Mouse (Mus musculus) MEL (cell line): Measurements from ENCODE around the gene Pkd1.
A peak's percentile ranks its signal among the peaks of the same experiment; 100 is the strongest.

Experiments
- CTCF ChIP-seq, 3 experiments: IDR thresholded peaks in 2 of 3; conservative IDR thresholded peaks in 1 of 3; 2 replicates each; pipeline ENCODE4 v1.5.1; 2011 to 2012; ENCODE audit warnings: low read length in 3 of 3, low read depth in 2 of 3, mild to moderate bottlenecking in 2 of 3, improper control_type of control experiment in 1 of 3, inconsistent platforms in 1 of 3, mixed read lengths in 1 of 3, moderate library complexity in 1 of 3; ENCODE audit not compliant: control insufficient read depth in 1 of 3, insufficient read depth in 1 of 3, poor library complexity in 1 of 3, severe bottlenecking in 1 of 3
- E2F4 ChIP-seq: IDR thresholded peaks from 2 replicates; pipeline ENCODE4 v1.6.1; 2011; ENCODE audit warnings: low read depth, low read length, improper control_type of control experiment, borderline replicate concordance
- HCFC1 ChIP-seq: IDR thresholded peaks from 2 replicates; pipeline ENCODE4 v1.6.1; 2012; ENCODE audit warnings: low read depth, mild to moderate bottlenecking, inconsistent platforms, low read length, improper control_type of control experiment, moderate library complexity
- MAFK ChIP-seq: IDR thresholded peaks from 2 replicates; pipeline ENCODE4 v1.6.1; 2011; ENCODE audit warnings: low read depth, mild to moderate bottlenecking, low read length, improper control_type of control experiment, borderline replicate concordance
- MEF2A ChIP-seq: IDR thresholded peaks from 2 replicates; pipeline ENCODE4 v1.6.1; 2014; ENCODE audit warnings: low read depth, mild to moderate bottlenecking, inconsistent platforms, low read length, improper control_type of control experiment; ENCODE audit not compliant: poor library complexity, insufficient replicate concordance, severe bottlenecking; ENCODE audit errors: extremely low read depth
- NELFE ChIP-seq: IDR thresholded peaks from 2 replicates; pipeline ENCODE4 v1.6.1; 2011; ENCODE audit warnings: low read depth, low read length, improper control_type of control experiment
- POLR2A ChIP-seq, 2 experiments: IDR thresholded peaks; 2 replicates each; pipeline ENCODE4 v1.6.1; 2011 to 2012; ENCODE audit warnings: low read length in 2 of 2, mild to moderate bottlenecking in 2 of 2, control low read depth in 1 of 2, improper control_type of control experiment in 1 of 2, low read depth in 1 of 2, moderate library complexity in 1 of 2; ENCODE audit not compliant: control insufficient read depth in 1 of 2, insufficient read depth in 1 of 2, poor library complexity in 1 of 2
- POLR2AphosphoS2 ChIP-seq: IDR thresholded peaks from 2 replicates; pipeline ENCODE4 v1.6.1; 2011; ENCODE audit warnings: low read length, improper control_type of control experiment
- RAD21 ChIP-seq: IDR thresholded peaks from 2 replicates; pipeline ENCODE4 v1.6.1; 2011; ENCODE audit warnings: mild to moderate bottlenecking, low read depth, low read length, improper control_type of control experiment
- RCOR1 ChIP-seq: IDR thresholded peaks from 2 replicates; pipeline ENCODE4 v1.6.1; 2012; ENCODE audit warnings: low read depth, mild to moderate bottlenecking, inconsistent platforms, low read length, improper control_type of control experiment
- TAL1 ChIP-seq: IDR thresholded peaks from 2 replicates; pipeline ENCODE4 v1.6.1; 2012; ENCODE audit warnings: mild to moderate bottlenecking, inconsistent platforms, low read length, moderate library complexity, mixed read lengths
- TCF12 ChIP-seq: IDR thresholded peaks from 2 replicates; pipeline ENCODE4 v1.6.1; 2014; ENCODE audit warnings: low read depth, mild to moderate bottlenecking, inconsistent platforms, low read length, improper control_type of control experiment, moderate library complexity
- USF1 ChIP-seq: IDR thresholded peaks from 2 replicates; pipeline ENCODE4 v1.6.1; 2014; ENCODE audit warnings: low read depth, mild to moderate bottlenecking, inconsistent platforms, low read length, improper control_type of control experiment, moderate library complexity
- ZKSCAN1 ChIP-seq: IDR thresholded peaks from 2 replicates; pipeline ENCODE4 v1.6.1; 2012; ENCODE audit warnings: low read depth, mild to moderate bottlenecking, inconsistent platforms, low read length, improper control_type of control experiment, moderate library complexity

DNA sequence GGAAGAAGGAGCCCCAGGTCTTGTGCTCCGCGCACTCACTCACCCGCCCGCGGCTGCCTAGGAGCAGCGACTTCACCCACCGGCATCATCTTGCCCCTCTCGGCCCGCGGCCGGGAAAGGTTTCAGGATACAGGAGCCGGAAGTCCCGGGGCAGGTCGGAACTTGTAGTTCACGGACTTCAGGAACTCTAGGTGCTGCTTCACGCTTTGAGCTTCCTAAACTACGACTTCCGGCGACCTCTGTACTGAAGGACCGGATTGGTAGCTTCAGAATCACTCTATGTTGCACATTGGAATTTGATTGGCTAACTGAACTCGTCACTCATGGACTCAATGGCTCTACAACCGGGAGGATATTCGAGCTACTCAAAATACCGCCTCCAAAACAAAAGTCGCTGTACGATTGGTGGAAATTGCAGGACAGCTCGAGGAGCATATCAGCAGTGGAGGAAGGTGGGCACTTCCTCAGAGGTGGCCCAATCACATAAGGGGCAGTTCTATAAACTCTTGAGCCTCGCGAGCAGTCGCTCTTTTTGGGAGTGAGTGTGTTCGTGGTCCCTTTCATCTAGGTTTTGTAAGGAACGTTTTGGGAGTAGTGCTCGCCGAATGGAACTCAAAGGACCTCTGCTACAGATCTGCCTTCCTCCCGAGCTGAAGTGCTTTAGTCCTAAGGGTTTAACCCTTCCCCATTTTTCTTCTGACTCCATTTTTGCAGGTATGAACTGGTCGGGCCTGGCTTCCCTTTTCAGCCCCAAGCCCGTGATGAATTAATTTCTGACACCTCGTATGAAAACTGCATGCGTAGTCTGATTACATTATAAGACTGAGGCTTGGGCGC, 21.7 kb upstream of the Pkd1 start, which contains the start of gene Traf7:
- TF ChIP-seq HCFC1, result peak; percentile 98
- no peak for TF ChIP-seq ZKSCAN1
- TF ChIP-seq POLR2AphosphoS2, result peak; percentile 98
- TF ChIP-seq E2F4, result no peak
- no peak for TF ChIP-seq RCOR1
- TF ChIP-seq TAL1, result no peak
- TF ChIP-seq CTCF (IDR thresholded peaks at IDR 0.05 in 2 of 3, conservative IDR thresholded peaks at IDR 0.05 in 1 of 3; ENCODE audit: control insufficient read depth in 1 of 3, insufficient read depth in 1 of 3, low read depth in 2 of 3, low read length in 3 of 3, poor library complexity in 1 of 3, severe bottlenecking in 1 of 3), result no peak
- TF ChIP-seq RAD21, result no peak
- no peak for TF ChIP-seq USF1
- TF ChIP-seq MEF2A, result no peak
- peak; percentile 100 for TF ChIP-seq NELFE
- TF ChIP-seq POLR2A (IDR thresholded peaks at IDR 0.05; ENCODE audit: control insufficient read depth in 1 of 2, insufficient read depth in 1 of 2, low read depth in 1 of 2, low read length in 2 of 2, poor library complexity in 1 of 2), result peak; percentile 84 to 100
- TF ChIP-seq MAFK, result no peak
- peak; percentile 30 for TF ChIP-seq TCF12
